ENCODE assay signal across 20 mouse cellular contexts in genomic region chr17:24777073-24777472, GRCm38 (mm10). TPM values are rescaled to one million over a fixed set of nuclear protein-coding genes. Genes with fewer than 3 reads are reported as not detected.
"Had no signal": no experiment of that assay in that cellular context is flagged by ENCODE, and none has a peak within 500 bp of the region (broad histone marks: within the 10 kb centered on the region; RNA-seq: fewer than 3 reads in every experiment).

No protein-coding gene starts in this region.

- H3K36me3 ChIP-seq: intestine, embryonic 15.5 days; kidney, embryonic 15.5 days; limb, embryonic 12.5 days; liver, embryonic 13.5 days; midbrain, embryonic 10.5 days; neural tube, embryonic 15.5 days; stomach, embryonic 15.5 days had no signal

- H3K4me2 ChIP-seq: intestine, embryonic 15.5 days; kidney, embryonic 15.5 days; limb, embryonic 12.5 days; liver, embryonic 13.5 days; neural tube, embryonic 15.5 days; stomach, embryonic 15.5 days had no signal

- ATAC-seq: intestine, embryonic 15.5 days; liver, postnatal 0 days had no signal

- H3K4me3 ChIP-seq: intestine, embryonic 15.5 days; kidney, embryonic 15.5 days; limb, embryonic 12.5 days; liver, embryonic 13.5 days; midbrain, embryonic 10.5 days; myocyte; neural tube, embryonic 15.5 days; stomach, embryonic 15.5 days had no signal

- H3K9ac ChIP-seq: intestine, embryonic 15.5 days; kidney, embryonic 15.5 days; limb, embryonic 12.5 days; liver, embryonic 13.5 days; liver, postnatal 0 days; neural tube, embryonic 15.5 days; stomach, embryonic 15.5 days had no signal

- DNase-seq: kidney, adult 2 months; kidney, postnatal 25 days; layer of hippocampus, adult 9-11 months; layer of hippocampus, postnatal 36 days; liver; liver, embryonic 13.5 days; liver, postnatal 0 days; midbrain, embryonic 14.5 days; right cerebral cortex, postnatal 4 days; thymus, adult 2 months; thymus, postnatal 25 days had no signal

- H3K9me3 ChIP-seq: intestine, embryonic 15.5 days; kidney, embryonic 15.5 days; neural tube, embryonic 15.5 days; stomach, embryonic 15.5 days had no signal

- H3K27me3 ChIP-seq: intestine, embryonic 15.5 days; kidney, embryonic 15.5 days; limb, embryonic 12.5 days; stomach, embryonic 15.5 days had no signal

- H3K27ac ChIP-seq: intestine, embryonic 15.5 days; kidney, embryonic 15.5 days; limb, embryonic 12.5 days; liver, embryonic 13.5 days; midbrain, embryonic 10.5 days; neural tube, embryonic 15.5 days; stomach, embryonic 15.5 days had no signal

- H3K4me1 ChIP-seq: intestine, embryonic 15.5 days; kidney, embryonic 15.5 days; limb, embryonic 12.5 days; liver, embryonic 13.5 days; midbrain, embryonic 10.5 days; neural tube, embryonic 15.5 days; stomach, embryonic 15.5 days had no signal

RNA-seq across cellular contexts. Expression of gene Hs3st6, which starts 24.3 kb away (rescaled TPM):
- polyA plus RNA-seq: liver, embryonic 13.5 days; midbrain, embryonic 14.5 days; myocyte had no signal

RNA-seq across cellular contexts. Expression of gene Meiob, which starts 27.0 kb away (rescaled TPM):
- polyA plus RNA-seq: intestine, embryonic 15.5 days; kidney, adult 2 months; kidney, embryonic 15.5 days; limb, embryonic 12.5 days; midbrain, embryonic 14.5 days; myocyte; neural tube, embryonic 11.5 days; neural tube, embryonic 15.5 days; spleen, adult 2 months; thymus, adult 2 months had no signal

RNA-seq across cellular contexts. Expression of gene Rpl3l, which starts 49.5 kb away (rescaled TPM):
- polyA plus RNA-seq: intestine, embryonic 15.5 days; kidney, embryonic 15.5 days; limb, embryonic 12.5 days; liver, embryonic 13.5 days; midbrain, embryonic 10.5 days; midbrain, embryonic 14.5 days; neural tube, embryonic 11.5 days; spleen, adult 2 months; stomach, embryonic 15.5 days had no signal
